Mouse (Mus musculus) testis, adult 2 months (tissue): ENCODE results near the gene Catsperg2. TPM values are rescaled to one million over a fixed set of nuclear protein-coding genes. Genes with fewer than 3 reads are reported as not detected.
"Not testable (repeated sequence)": the region's sequence is repeated elsewhere in the genome, so short reads cannot be mapped to it uniquely, and the experiment has no call there.

Experiments
- H3K27ac ChIP-seq: fragments of 200-500 bp; 2 replicates; pipeline ENCODE4 v1.5.1; 2012; ENCODE audit warnings: low read depth, low read length; ENCODE audit not compliant: control insufficient read depth, insufficient read depth
- H3K27me3 ChIP-seq: fragments of 200-500 bp; 2 replicates; pipeline ENCODE4 v1.6.1; 2012; ENCODE audit warnings: mild to moderate bottlenecking, low read length, moderate library complexity; ENCODE audit not compliant: control insufficient read depth, insufficient read depth
- H3K36me3 ChIP-seq: fragments of 200-500 bp; 2 replicates; pipeline ENCODE4 v1.6.1; 2012; ENCODE audit warnings: mild to moderate bottlenecking, low read length; ENCODE audit not compliant: control insufficient read depth, insufficient read depth
- H3K4me1 ChIP-seq: fragments of 200-500 bp; 2 replicates; pipeline ENCODE4 v1.6.1; 2012; ENCODE audit warnings: low read length; ENCODE audit not compliant: control insufficient read depth, insufficient read depth
- H3K4me3 ChIP-seq: fragments of 200-500 bp; 2 replicates; pipeline ENCODE4 v1.5.1; 2012; ENCODE audit warnings: low read depth, mild to moderate bottlenecking, low read length, moderate library complexity, mixed read lengths; ENCODE audit not compliant: control insufficient read depth
- CTCF ChIP-seq: fragments of 200-500 bp; IDR thresholded peaks from 2 replicates; pipeline ENCODE4 v1.5.1; 2012; ENCODE audit warnings: low read depth, mild to moderate bottlenecking, inconsistent platforms, low read length, moderate library complexity; ENCODE audit not compliant: control insufficient read depth, insufficient read depth, insufficient replicate concordance
- POLR2A ChIP-seq: fragments of 200-500 bp; IDR thresholded peaks from 2 replicates; pipeline ENCODE4 v1.6.1; 2012; ENCODE audit warnings: low read depth, mild to moderate bottlenecking, inconsistent platforms, low read length, moderate library complexity; ENCODE audit not compliant: control insufficient read depth
- polyA plus RNA-seq: library from polyadenylated mRNA; depleted of rRNA; stranded (reverse); fragments of >200 nt; gene quantifications from 2 replicates; pipeline ENCODE4 v1.2.3, GENCODE M21; 2012; rRNA removed

Catsperg2 gene
- polyA plus RNA-seq, 1 experiment: 173 TPM

DNA sequence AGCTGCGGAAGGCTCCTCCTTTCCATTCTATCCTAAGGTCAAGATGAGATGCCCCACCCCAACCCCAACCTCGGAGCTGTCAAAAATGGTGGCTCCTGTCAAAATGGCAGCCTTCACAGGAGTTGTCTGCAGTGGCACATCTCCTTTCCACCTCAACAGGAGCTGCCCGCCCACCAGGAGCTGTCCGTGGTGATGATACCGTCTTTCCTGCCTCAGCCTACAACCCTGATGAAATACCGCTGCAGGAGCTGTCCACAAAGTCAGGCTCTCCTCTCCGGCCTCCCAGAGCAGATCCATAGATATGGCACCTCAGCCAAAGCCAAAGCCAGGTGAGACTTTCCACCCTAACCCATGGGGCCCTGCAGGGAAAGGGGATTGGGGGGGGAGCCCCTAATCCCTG, 37.9 kb upstream of the Catsperg2 start:
- H3K36me3 ChIP-seq: no peaks in the 10 kb centered on the region

DNA sequence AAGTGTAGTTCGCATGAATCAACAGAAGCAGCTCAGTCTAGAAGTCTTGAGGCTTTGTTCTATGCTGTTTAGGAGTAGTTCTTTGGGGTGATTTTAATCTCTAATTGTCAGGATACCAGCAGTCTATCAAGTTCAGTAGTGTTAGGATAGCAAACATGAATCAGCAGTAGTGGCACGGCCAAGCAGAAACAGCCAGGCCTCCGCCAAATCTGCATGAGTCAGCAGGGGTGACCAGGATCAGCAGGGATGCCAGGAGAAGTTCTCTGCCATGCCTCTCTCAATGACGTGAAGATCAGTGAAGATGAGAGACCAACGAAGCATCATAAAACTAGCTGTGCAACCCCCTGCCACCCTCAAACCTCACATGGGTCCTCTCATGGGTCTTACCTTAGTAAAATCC, 33.6 kb upstream of the Catsperg2 start:
- TF ChIP-seq POLR2A (no peak), CTCF (no peak)
- H3K4me1 ChIP-seq: no peaks in the 10 kb centered on the region; the same call in 1 of the 2 replicates

More for the DNA sequence above, 37.9 kb upstream of the Catsperg2 start:
- TF ChIP-seq POLR2A (no peak), CTCF (no peak)
- H3K4me3 ChIP-seq: no peak overlapping the region
- H3K4me1 ChIP-seq: peaks cover 5% of the 10 kb centered on the region
- no peaks in the 10 kb centered on the region for H3K27me3 ChIP-seq
- H3K27ac ChIP-seq: no peak overlapping the region

DNA sequence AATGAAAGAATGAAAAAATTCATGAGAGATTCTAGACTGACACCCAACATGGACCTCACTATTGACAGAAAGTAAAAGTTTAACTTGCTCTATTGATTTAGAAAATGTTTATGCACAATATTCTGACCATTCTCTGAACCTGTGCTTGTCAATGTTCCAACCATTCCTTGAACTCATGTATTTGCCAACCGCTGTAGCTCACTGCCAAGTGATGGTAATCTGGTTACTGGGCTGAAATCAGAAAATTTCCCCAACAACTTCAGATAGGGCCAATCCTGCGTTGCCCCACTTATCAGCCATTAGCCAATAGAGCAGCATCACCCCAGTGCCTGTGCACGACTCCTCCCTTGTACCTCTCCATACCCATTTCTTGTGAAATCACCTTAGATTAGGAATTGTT, 15.4 kb upstream of the Catsperg2 start:
- Histone ChIP-seq H3K4me1 (no peaks in the 10 kb centered on the region), H3K27ac (no peak overlapping the region), H3K4me3 (no peak overlapping the region), H3K27me3 (no peaks in the 10 kb centered on the region), H3K36me3 (no peaks in the 10 kb centered on the region)
- no peak for TF ChIP-seq POLR2A
- TF ChIP-seq CTCF: no peak

More for the DNA sequence above, 33.6 kb upstream of the Catsperg2 start:
- Histone ChIP-seq H3K27me3 (no peaks in the 10 kb centered on the region), H3K27ac (no peak overlapping the region), H3K4me3 (no peak overlapping the region), H3K36me3 (no peaks in the 10 kb centered on the region)

DNA sequence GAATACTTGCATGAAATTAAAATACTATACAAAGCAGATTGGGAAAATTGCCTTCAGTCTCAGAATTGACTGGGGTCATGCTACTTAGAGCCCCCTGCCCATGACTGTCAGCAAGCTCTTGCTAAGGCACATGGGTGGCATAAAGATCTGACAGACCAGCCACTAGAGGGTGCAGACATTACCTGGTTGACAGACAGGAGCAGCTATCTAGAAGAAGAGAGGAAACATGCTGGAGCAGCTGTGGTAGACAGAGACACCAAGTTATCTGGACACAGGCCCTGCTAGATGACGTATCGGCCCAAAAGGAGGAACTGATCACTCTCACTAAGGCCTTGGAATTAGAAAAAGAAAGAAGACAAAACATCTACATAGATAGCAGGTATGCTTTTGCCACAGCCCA, 1.2 kb upstream of the Catsperg2 start:
- Histone ChIP-seq H3K36me3 (no peaks in the 10 kb centered on the region), H3K4me3 (no peak overlapping the region), H3K27ac (no peak overlapping the region), H3K4me1 (peaks cover 6% of the 10 kb centered on the region), H3K27me3 (no peaks in the 10 kb centered on the region)
- TF ChIP-seq CTCF (no peak), POLR2A (no peak)

DNA sequence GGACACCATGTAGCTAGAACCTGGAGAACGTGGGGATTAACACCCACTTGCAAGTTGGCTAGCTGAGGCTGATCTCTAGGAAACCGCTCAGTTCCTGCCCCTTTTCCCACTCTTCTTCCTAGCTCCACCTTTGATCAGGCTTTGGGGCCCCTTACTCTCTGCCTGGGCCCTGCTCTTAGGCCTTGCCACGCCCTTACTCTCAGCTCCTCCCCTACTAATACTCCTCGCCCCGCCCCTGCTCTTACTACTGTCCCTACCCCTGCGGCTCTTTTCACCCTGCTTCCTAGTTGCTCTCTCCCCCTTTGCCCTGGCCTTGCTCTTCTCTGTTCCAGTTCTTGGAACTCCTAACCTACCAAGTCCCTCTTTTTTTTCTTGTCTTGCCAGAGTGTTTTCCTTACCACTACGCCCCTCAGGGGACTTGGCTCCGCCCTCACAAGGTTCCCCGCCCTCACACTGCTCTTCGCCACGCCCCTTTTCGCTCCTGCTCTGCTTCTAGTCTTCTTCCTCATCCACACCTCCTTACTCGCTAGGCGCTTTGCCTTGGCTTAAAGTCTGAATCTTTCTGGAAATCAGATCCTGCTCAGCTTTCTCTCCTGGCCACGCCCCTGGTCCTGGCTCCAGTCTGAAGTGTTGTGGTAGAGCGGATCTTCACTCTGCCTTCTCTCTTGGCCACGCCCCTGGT, 1.2 kb downstream of the Catsperg2 start:
- H3K36me3 ChIP-seq, H3K4me1 ChIP-seq, H3K27me3 ChIP-seq: not testable (repeated sequence)
- Histone ChIP-seq H3K27ac (peak overlapping the region; percentile 37; the same call in 1 of the 2 replicates), H3K4me3 (peak overlapping the region; percentile 83)

DNA sequence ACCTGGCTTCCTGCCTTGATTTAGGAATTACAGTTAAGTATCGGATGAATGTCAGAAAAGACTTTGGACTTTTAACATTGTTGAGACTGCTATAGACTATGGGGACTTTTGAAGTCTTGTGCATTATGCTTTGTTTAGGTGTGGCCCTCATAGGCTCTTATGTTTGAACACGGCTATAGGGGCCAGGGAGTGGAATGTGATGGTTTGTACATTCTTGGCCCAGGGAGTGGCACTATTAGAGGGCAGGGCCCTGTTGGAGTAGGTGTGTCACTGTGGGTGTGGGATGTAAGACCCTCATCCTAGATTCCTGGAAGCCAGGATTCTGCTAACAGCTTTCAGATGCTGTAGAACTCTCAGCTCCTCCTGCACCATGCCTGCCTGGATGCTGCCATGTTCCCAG, 17.9 kb downstream of the Catsperg2 start:
- H3K27ac ChIP-seq, H3K4me3 ChIP-seq, H3K36me3 ChIP-seq, H3K4me1 ChIP-seq, H3K27me3 ChIP-seq: not testable (repeated sequence)

DNA sequence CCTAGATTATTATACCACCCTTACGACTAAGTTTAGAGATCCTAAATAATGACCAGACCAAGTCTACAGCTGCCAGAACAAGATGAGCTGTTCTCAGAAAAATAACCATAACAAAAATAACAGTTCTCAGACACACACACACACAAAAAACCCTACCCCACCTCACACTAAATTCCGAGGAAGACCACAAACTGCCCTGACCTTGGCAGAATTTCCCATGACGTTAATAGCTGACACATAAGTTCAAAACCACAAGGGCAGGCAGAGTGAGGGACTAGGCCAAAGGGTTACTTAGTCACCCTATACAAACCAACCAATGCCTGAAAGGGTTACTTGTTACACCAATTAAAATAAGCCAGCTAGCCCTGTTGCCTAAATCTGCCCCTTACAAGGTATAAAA, 31.6 kb downstream of the Catsperg2 start:
- not testable (repeated sequence) for H3K4me1 ChIP-seq, H3K4me3 ChIP-seq, H3K36me3 ChIP-seq

DNA sequence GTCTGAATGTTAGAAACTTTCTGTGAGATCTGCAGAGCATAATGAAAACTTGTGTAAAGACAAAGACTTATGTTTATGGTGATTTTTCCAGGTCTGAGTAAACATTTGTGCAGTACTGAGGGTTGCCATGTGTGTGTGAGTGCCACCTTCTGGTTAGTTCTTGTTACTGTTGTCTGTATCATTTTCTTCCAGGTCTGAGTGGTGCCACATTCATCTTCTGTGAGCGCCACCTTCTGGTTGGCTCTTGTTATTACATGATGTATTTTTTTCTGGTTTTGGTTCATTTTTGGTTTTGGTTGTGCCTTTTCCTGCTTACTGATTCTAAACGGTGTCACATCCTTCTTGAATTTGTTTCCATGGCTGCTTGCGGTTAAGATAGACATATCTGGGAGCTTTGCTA, 45.0 kb downstream of the Catsperg2 start:
- no peak for TF ChIP-seq POLR2A
- no peak for TF ChIP-seq CTCF
- H3K27me3 ChIP-seq: no peaks in the 10 kb centered on the region
- H3K36me3 ChIP-seq: no peaks in the 10 kb centered on the region
- no peak overlapping the region for H3K27ac ChIP-seq
- H3K4me1 ChIP-seq: no peaks in the 10 kb centered on the region
- no peak overlapping the region for H3K4me3 ChIP-seq

More for the DNA sequence above, 31.6 kb downstream of the Catsperg2 start:
- H3K27me3 ChIP-seq, H3K27ac ChIP-seq: not testable (repeated sequence)

Other genes with a start within 250 kb of the Catsperg2 start
- 68.0 and 71.5 TPM in 2 replicates for gene Sipa1l3, start 208.4 kb downstream of the Catsperg2 start, polyA plus RNA-seq
- gene Zfp84, start 41.5 kb upstream of the Catsperg2 start, polyA plus RNA-seq: 1.1 TPM in 2 replicates
- gene Zfp30, start 57.0 kb upstream of the Catsperg2 start, polyA plus RNA-seq: 0.20 and 0.28 TPM in 2 replicates
- gene Zfp790, start 89.1 kb upstream of the Catsperg2 start, polyA plus RNA-seq: 0.68 and 0.81 TPM in 2 replicates
- 0.55 and 1.2 TPM in 2 replicates for gene Zfp940, start 126.6 kb upstream of the Catsperg2 start, polyA plus RNA-seq
- 1.0 and 1.1 TPM in 2 replicates for gene Zfp420, start 132.9 kb upstream of the Catsperg2 start, polyA plus RNA-seq
- 0.95 and 1.6 TPM in 2 replicates for gene Zfp27, start 179.5 kb upstream of the Catsperg2 start, polyA plus RNA-seq
- 0.82 and 1.0 TPM in 2 replicates for gene Zfp383, start 181.2 kb upstream of the Catsperg2 start, polyA plus RNA-seq
- 0.60 and 0.93 TPM in 2 replicates for gene Zfp74, start 227.1 kb upstream of the Catsperg2 start, polyA plus RNA-seq